Mouse (Mus musculus): ENCODE measurements around the gene Smox. TPM values are rescaled to one million over a fixed set of nuclear protein-coding genes. Genes with fewer than 3 reads are reported as not detected.
A peak's percentile ranks its signal among the peaks of the same experiment; 100 is the strongest.

Gene Smox
- total and polyA plus RNA-seq, 2 experiments from 2014 or later, result 65.6 to 77.6 TPM

GRCm38 (mm10) chr2:131541686-131542085 lies 50.4 kb downstream of the Smox start:
- H3K4me3 ChIP-seq (ENCODE audit: low read depth, low read length), result no peak overlapping the region
- H3K36me3 ChIP-seq (ENCODE audit: insufficient read depth, low read length), result no peaks in the 10 kb centered on the region
- 74% methylated on average over 4 of the region's 4 CpGs for WGBS
- ATAC-seq (ENCODE audit: low FRiP score) (no peak), DNase-seq (ENCODE audit: low spot score) (peak; percentile 75)
- no peak overlapping the region for H3K27ac ChIP-seq (ENCODE audit: low read depth, low read length)
- peaks cover 9% of the 10 kb centered on the region for H3K27me3 ChIP-seq (ENCODE audit: insufficient read depth, low read length)
- no peak overlapping the region for H3K9ac ChIP-seq (replicated peaks; ENCODE audit: low read length, poor library complexity, severe bottlenecking)
- peaks cover 7% of the 10 kb centered on the region for H3K4me1 ChIP-seq (ENCODE audit: insufficient read depth, low read length)
- TF ChIP-seq CTCF (IDR thresholded peaks at IDR 0.05), result no peak
- no peaks in the 10 kb centered on the region for H3K9me3 ChIP-seq (ENCODE audit: low read length)
- H3K4me2 ChIP-seq (ENCODE audit: low read depth, low read length, poor library complexity, severe bottlenecking), result no peak overlapping the region

GRCm38 (mm10) chr2:131542531-131542930 lies 51.2 kb downstream of the Smox start:
- peaks cover 7% of the 10 kb centered on the region for H3K4me1 ChIP-seq (ENCODE audit: insufficient read depth, low read length)
- H3K9me3 ChIP-seq (ENCODE audit: low read length), result no peaks in the 10 kb centered on the region
- H3K36me3 ChIP-seq (ENCODE audit: insufficient read depth, low read length), result no peaks in the 10 kb centered on the region
- no peak overlapping the region for H3K4me2 ChIP-seq (ENCODE audit: low read depth, low read length, poor library complexity, severe bottlenecking)
- 25% methylated on average over 6 of the region's 6 CpGs for WGBS
- TF ChIP-seq CTCF (IDR thresholded peaks at IDR 0.05), result peak; percentile 57
- DNase-seq (ENCODE audit: low spot score) (no peak), ATAC-seq (ENCODE audit: low FRiP score) (no peak)
- no peak overlapping the region for H3K9ac ChIP-seq (replicated peaks; ENCODE audit: low read length, poor library complexity, severe bottlenecking)
- H3K4me3 ChIP-seq (ENCODE audit: low read depth, low read length), result no peak overlapping the region
- no peak overlapping the region for H3K27ac ChIP-seq (ENCODE audit: low read depth, low read length)
- peaks cover 15% of the 10 kb centered on the region for H3K27me3 ChIP-seq (ENCODE audit: insufficient read depth, low read length)

- Histone ChIP-seq H3K9ac (replicated peaks; ENCODE audit: low read length, poor library complexity, severe bottlenecking) (peak overlapping the region; percentile 42; the same call in 1 of the 2 replicates), H3K4me3 (ENCODE audit: low read depth, low read length) (peak overlapping the region; percentile 42), H3K36me3 (ENCODE audit: insufficient read depth, low read length) (no peaks in the 10 kb centered on the region), H3K9me3 (ENCODE audit: low read length) (no peaks in the 10 kb centered on the region), H3K27ac (ENCODE audit: low read depth, low read length) (no peak overlapping the region), H3K4me2 (ENCODE audit: low read depth, low read length, poor library complexity, severe bottlenecking) (peak overlapping the region; percentile 77), H3K4me1 (ENCODE audit: insufficient read depth, low read length) (peaks cover 7% of the 10 kb centered on the region), H3K27me3 (ENCODE audit: insufficient read depth, low read length) (peaks cover 25% of the 10 kb centered on the region)
- TF ChIP-seq CTCF (IDR thresholded peaks at IDR 0.05), result peak; percentile 75
- ATAC-seq (ENCODE audit: low FRiP score) (peak; percentile 41; the same call in 1 of the 2 replicates), DNase-seq (ENCODE audit: low spot score) (peak; percentile 72)
- WGBS, result 2% methylated on average over 45 of the region's 45 CpGs
These were observed 54.4 kb downstream of the Smox start for GRCm38 (mm10) chr2:131545386-131546307.

DNA sequence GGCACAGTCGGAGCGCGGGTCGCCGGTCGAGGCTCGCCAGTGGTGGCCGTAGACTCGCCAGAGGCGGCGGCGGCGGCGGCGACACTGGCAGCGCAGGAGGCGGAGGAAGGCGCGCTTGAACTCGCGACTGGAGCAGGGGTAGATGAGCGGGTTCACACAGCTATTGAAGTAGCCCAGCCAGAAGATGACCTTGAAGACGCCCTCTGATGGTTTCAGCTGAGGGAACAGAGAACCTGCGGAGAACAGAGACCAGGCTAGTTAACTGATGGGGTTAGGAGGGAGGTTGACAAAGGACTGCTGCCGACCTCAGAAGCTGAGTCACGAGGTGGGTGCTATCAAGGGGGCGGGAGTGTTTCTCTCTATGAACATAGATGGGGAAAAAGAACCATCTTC lies 55.0 kb downstream of the Smox start:
- no peak for DNase-seq (ENCODE audit: low spot score)
- Histone ChIP-seq H3K9ac (replicated peaks; ENCODE audit: low read length, poor library complexity, severe bottlenecking) (peak overlapping the region; percentile 42; the same call in 1 of the 2 replicates), H3K27ac (ENCODE audit: low read depth, low read length) (no peak overlapping the region), H3K9me3 (ENCODE audit: low read length) (no peaks in the 10 kb centered on the region), H3K4me3 (ENCODE audit: low read depth, low read length) (peak overlapping the region; percentile 42), H3K36me3 (ENCODE audit: insufficient read depth, low read length) (no peaks in the 10 kb centered on the region), H3K4me1 (ENCODE audit: insufficient read depth, low read length) (peaks cover 7% of the 10 kb centered on the region), H3K27me3 (ENCODE audit: insufficient read depth, low read length) (peaks cover 25% of the 10 kb centered on the region), H3K4me2 (ENCODE audit: low read depth, low read length, poor library complexity, severe bottlenecking) (peak overlapping the region; percentile 77)
- ATAC-seq (ENCODE audit: low FRiP score), result no peak
- no peak for TF ChIP-seq CTCF (IDR thresholded peaks at IDR 0.05)
- WGBS, result 3% methylated on average over 27 of the region's 27 CpGs

- Histone ChIP-seq H3K9ac (replicated peaks; ENCODE audit: low read length, poor library complexity, severe bottlenecking) (no peak overlapping the region), H3K27ac (ENCODE audit: low read depth, low read length) (no peak overlapping the region), H3K4me3 (ENCODE audit: low read depth, low read length) (peak overlapping the region; percentile 42), H3K36me3 (ENCODE audit: insufficient read depth, low read length) (no peaks in the 10 kb centered on the region), H3K9me3 (ENCODE audit: low read length) (no peaks in the 10 kb centered on the region), H3K4me2 (ENCODE audit: low read depth, low read length, poor library complexity, severe bottlenecking) (peak overlapping the region; percentile 77), H3K4me1 (ENCODE audit: insufficient read depth, low read length) (peaks cover 7% of the 10 kb centered on the region), H3K27me3 (ENCODE audit: insufficient read depth, low read length) (peaks cover 25% of the 10 kb centered on the region)
- WGBS, result 12% methylated on average over 19 of the region's 19 CpGs
- ATAC-seq (ENCODE audit: low FRiP score), result 0 out of 2 replicates have a peak, but pooled peaks have one; percentile 51
- no peak; the same call in 1 of the 2 replicates for TF ChIP-seq CTCF (IDR thresholded peaks at IDR 0.05)
- DNase-seq (ENCODE audit: low spot score), result peak; percentile 50
These were observed 55.6 kb downstream of the Smox start for GRCm38 (mm10) chr2:131546745-131547408.

All from midbrain, postnatal 0 days (tissue).